Mouse (Mus musculus): ENCODE measurements around the gene Vangl1. TPM values are rescaled to one million over a fixed set of nuclear protein-coding genes. Genes with fewer than 3 reads are reported as not detected.

Gene Vangl1
- polyA plus RNA-seq, 1 experiment, result 7.7 TPM

GRCm38 (mm10) chr3:102193488-102194290 is 10.8 kb downstream of the Vangl1 start:
- Histone ChIP-seq H3K36me3 (ENCODE audit: control insufficient read depth, insufficient read depth, low read length) (no peaks in the 10 kb centered on the region), H3K4me1 (ENCODE audit: control insufficient read depth, insufficient read depth, insufficient read length, low read length) (peaks cover 3% of the 10 kb centered on the region), H3K4me3 (ENCODE audit: low read depth, low read length) (no peak overlapping the region), H3K27ac (ENCODE audit: insufficient read depth, low read depth, low read length) (no peak overlapping the region), H3K27me3 (ENCODE audit: control insufficient read depth, insufficient read depth, low read length) (no peaks in the 10 kb centered on the region)
- 64% methylated on average over 20 of the region's 20 CpGs for WGBS
- TF ChIP-seq POLR2A (IDR thresholded peaks at IDR 0.05; ENCODE audit: low read depth, low read length), result no peak
- no peak for TF ChIP-seq CTCF (IDR thresholded peaks at IDR 0.05; ENCODE audit: extremely low read depth, insufficient read length, insufficient replicate concordance, low read depth, low read length)

DNA sequence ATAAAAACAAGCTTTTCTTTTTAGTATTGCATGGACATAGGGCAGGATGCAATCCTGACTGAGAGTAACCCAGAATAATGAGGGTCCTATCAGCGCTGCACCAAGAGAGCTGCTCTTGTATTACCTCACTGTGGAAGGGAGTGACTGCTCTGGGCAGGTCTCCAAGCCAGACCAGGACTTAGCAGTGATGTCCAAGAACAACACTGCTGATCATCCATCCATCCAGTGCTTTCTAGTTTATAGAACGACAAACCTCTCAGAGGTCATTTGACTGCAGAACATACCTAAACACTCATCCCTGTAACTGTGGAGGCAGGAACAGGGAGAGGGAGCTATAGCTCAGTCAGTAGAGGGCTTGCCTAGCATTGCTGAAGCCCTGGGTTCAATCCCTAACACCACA is 11.9 kb downstream of the Vangl1 start:
- Histone ChIP-seq H3K27ac (ENCODE audit: insufficient read depth, low read depth, low read length) (no peak overlapping the region), H3K27me3 (ENCODE audit: control insufficient read depth, insufficient read depth, low read length) (no peaks in the 10 kb centered on the region), H3K4me1 (ENCODE audit: control insufficient read depth, insufficient read depth, insufficient read length, low read length) (no peaks in the 10 kb centered on the region; the same call in 1 of the 2 replicates), H3K36me3 (ENCODE audit: control insufficient read depth, insufficient read depth, low read length) (no peaks in the 10 kb centered on the region), H3K4me3 (ENCODE audit: low read depth, low read length) (no peak overlapping the region)
- no peak for TF ChIP-seq POLR2A (IDR thresholded peaks at IDR 0.05; ENCODE audit: low read depth, low read length)
- no peak for TF ChIP-seq CTCF (IDR thresholded peaks at IDR 0.05; ENCODE audit: extremely low read depth, insufficient read length, insufficient replicate concordance, low read depth, low read length)
- 80% methylated on average over 2 of the region's 2 CpGs for WGBS

GRCm38 (mm10) chr3:102191575-102191974 is 12.9 kb downstream of the Vangl1 start:
- no peak for TF ChIP-seq CTCF (IDR thresholded peaks at IDR 0.05; ENCODE audit: extremely low read depth, insufficient read length, insufficient replicate concordance, low read depth, low read length)
- no peak for TF ChIP-seq POLR2A (IDR thresholded peaks at IDR 0.05; ENCODE audit: low read depth, low read length)
- no peaks in the 10 kb centered on the region for H3K36me3 ChIP-seq (ENCODE audit: control insufficient read depth, insufficient read depth, low read length)
- H3K4me1 ChIP-seq (ENCODE audit: control insufficient read depth, insufficient read depth, insufficient read length, low read length), result no peaks in the 10 kb centered on the region; the same call in 1 of the 2 replicates
- no peak overlapping the region for H3K27ac ChIP-seq (ENCODE audit: insufficient read depth, low read depth, low read length)
- WGBS, result 89% methylated on average over 3 of the region's 3 CpGs
- H3K27me3 ChIP-seq (ENCODE audit: control insufficient read depth, insufficient read depth, low read length), result no peaks in the 10 kb centered on the region
- no peak overlapping the region for H3K4me3 ChIP-seq (ENCODE audit: low read depth, low read length)

DNA sequence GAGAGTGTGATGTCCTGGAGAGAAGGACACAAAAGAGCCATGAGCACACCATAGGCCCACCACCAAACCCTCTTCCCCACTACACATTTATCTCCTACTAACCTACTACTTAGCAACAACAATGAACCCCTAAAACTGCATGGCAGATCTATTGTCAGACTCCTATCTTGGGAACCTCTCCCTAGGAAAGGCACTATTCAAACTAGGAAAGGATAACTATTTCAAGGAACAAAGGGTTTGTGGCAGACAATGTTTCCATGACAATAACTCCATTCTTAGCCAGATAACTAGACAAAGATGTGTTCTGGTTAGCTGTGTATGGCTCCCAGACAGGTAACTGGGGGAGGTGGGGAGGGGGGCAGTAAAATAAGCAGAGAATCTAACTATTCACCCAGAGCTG is 13.9 kb downstream of the Vangl1 start:
- no peak for TF ChIP-seq CTCF (IDR thresholded peaks at IDR 0.05; ENCODE audit: extremely low read depth, insufficient read length, insufficient replicate concordance, low read depth, low read length)
- no peak for TF ChIP-seq POLR2A (IDR thresholded peaks at IDR 0.05; ENCODE audit: low read depth, low read length)
- Histone ChIP-seq H3K27ac (ENCODE audit: insufficient read depth, low read depth, low read length) (no peak overlapping the region), H3K4me3 (ENCODE audit: low read depth, low read length) (no peak overlapping the region), H3K27me3 (ENCODE audit: control insufficient read depth, insufficient read depth, low read length) (no peaks in the 10 kb centered on the region), H3K36me3 (ENCODE audit: control insufficient read depth, insufficient read depth, low read length) (no peaks in the 10 kb centered on the region), H3K4me1 (ENCODE audit: control insufficient read depth, insufficient read depth, insufficient read length, low read length) (no peaks in the 10 kb centered on the region; the same call in 1 of the 2 replicates)

GRCm38 (mm10) chr3:102190015-102190414 is 14.5 kb downstream of the Vangl1 start:
- TF ChIP-seq POLR2A (IDR thresholded peaks at IDR 0.05; ENCODE audit: low read depth, low read length) (no peak), CTCF (IDR thresholded peaks at IDR 0.05; ENCODE audit: extremely low read depth, insufficient read length, insufficient replicate concordance, low read depth, low read length) (no peak)
- H3K4me1 ChIP-seq (ENCODE audit: control insufficient read depth, insufficient read depth, insufficient read length, low read length), result no peaks in the 10 kb centered on the region; the same call in 1 of the 2 replicates
- no peak overlapping the region for H3K4me3 ChIP-seq (ENCODE audit: low read depth, low read length)
- no peaks in the 10 kb centered on the region for H3K36me3 ChIP-seq (ENCODE audit: control insufficient read depth, insufficient read depth, low read length)
- WGBS, result 70% methylated on average over 4 of the region's 4 CpGs
- H3K27me3 ChIP-seq (ENCODE audit: control insufficient read depth, insufficient read depth, low read length), result no peaks in the 10 kb centered on the region
- no peak overlapping the region for H3K27ac ChIP-seq (ENCODE audit: insufficient read depth, low read depth, low read length)

- Histone ChIP-seq H3K27ac (ENCODE audit: insufficient read depth, low read depth, low read length) (no peak overlapping the region), H3K27me3 (ENCODE audit: control insufficient read depth, insufficient read depth, low read length) (no peaks in the 10 kb centered on the region), H3K36me3 (ENCODE audit: control insufficient read depth, insufficient read depth, low read length) (no peaks in the 10 kb centered on the region), H3K4me1 (ENCODE audit: control insufficient read depth, insufficient read depth, insufficient read length, low read length) (no peaks in the 10 kb centered on the region), H3K4me3 (ENCODE audit: low read depth, low read length) (no peak overlapping the region)
- 65% methylated on average over 6 of the region's 6 CpGs for WGBS
- no peak for TF ChIP-seq POLR2A (IDR thresholded peaks at IDR 0.05; ENCODE audit: low read depth, low read length)
- no peak for TF ChIP-seq CTCF (IDR thresholded peaks at IDR 0.05; ENCODE audit: extremely low read depth, insufficient read length, insufficient replicate concordance, low read depth, low read length)
These were observed 15.5 kb downstream of the Vangl1 start for GRCm38 (mm10) chr3:102188972-102189371.

DNA sequence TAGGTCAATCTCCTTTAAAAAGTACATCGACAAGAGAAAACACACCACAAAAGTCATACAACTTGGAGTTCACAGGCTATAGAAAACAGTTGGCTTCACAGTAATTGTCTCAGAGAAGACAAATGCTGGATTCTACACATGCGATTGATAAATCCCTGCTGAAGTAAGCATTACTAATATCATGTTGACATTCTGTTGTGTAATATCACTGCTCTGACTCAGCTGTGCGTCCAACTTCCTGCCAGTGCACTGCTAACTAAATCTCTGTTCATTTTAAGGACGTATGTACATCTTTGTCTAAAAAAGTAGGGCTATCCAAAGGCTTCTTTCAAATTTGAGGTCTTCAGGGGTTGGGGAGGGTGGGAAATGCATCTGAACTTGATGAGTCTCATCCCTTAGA is 17.1 kb downstream of the Vangl1 start:
- Histone ChIP-seq H3K27ac (ENCODE audit: insufficient read depth, low read depth, low read length) (no peak overlapping the region), H3K4me3 (ENCODE audit: low read depth, low read length) (no peak overlapping the region), H3K27me3 (ENCODE audit: control insufficient read depth, insufficient read depth, low read length) (no peaks in the 10 kb centered on the region), H3K4me1 (ENCODE audit: control insufficient read depth, insufficient read depth, insufficient read length, low read length) (no peaks in the 10 kb centered on the region), H3K36me3 (ENCODE audit: control insufficient read depth, insufficient read depth, low read length) (no peaks in the 10 kb centered on the region)
- WGBS, result 76% methylated on average over 4 of the region's 4 CpGs
- TF ChIP-seq POLR2A (IDR thresholded peaks at IDR 0.05; ENCODE audit: low read depth, low read length) (no peak), CTCF (IDR thresholded peaks at IDR 0.05; ENCODE audit: extremely low read depth, insufficient read length, insufficient replicate concordance, low read depth, low read length) (no peak)
